Mouse (Mus musculus): ENCODE measurements at regions not wholly inside any gene's neighbourhood (a gene's known extent, or its start where the extent isn't known, plus 50 kb on each side); places are given as distances from the start of the nearest gene placed in this dataset.
A peak's percentile ranks its signal among the peaks of the same experiment; 100 is the strongest.

DNA sequence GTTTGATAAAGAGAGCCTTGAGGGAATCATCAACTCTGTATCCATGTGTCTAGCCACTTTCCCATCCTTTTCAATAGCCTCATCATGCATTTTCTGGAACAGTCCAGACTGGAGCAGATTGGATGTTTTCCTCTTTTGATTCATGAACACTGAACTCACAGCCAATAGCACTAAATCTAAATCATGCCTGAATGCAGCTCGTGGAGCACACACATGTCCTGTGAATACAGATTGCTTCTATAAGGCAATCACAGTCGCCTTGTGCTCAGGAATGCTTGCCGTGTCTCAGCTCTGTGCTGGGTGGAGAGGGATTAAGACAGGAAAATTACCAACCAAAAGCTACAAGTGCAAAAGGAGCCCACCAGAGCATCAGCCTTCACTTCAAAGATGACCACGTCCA lies 100.9 kb upstream of the Spin1 start:
- 92% methylated on average over 4 of the region's 4 CpGs for WGBS

DNA sequence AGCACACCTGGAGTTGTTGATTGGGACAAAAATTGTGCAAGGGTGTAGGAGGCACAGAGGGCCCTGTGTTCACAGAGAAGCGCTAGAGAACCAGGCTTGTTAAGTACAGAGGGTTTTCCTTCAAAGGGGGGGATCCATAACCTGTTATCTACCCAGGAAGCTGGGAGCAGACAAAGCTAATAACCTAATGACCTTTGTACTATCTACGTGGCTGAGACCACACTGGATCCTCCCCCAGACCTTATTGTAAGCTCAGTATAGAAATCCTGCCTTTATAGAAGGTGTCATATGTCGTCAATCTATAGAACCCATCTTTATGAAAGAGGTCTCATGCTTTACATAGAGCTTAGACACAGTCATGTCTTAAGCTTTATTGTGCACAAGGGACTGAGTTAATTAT lies 95.9 kb upstream of the Spin1 start:
- Histone ChIP-seq H3K4me2 (replicated peaks; ENCODE audit: low read depth, low read length) (no peak overlapping the region), H3K9me3 (ENCODE audit: control insufficient read depth, low read length) (no peaks in the 10 kb centered on the region), H3K27ac (ENCODE audit: low read depth, low read length) (no peak overlapping the region), H3K4me3 (ENCODE audit: low read depth, low read length) (no peak overlapping the region), H3K36me3 (ENCODE audit: control insufficient read depth, insufficient read depth, low read length) (no peaks in the 10 kb centered on the region), H3K27me3 (ENCODE audit: control insufficient read depth, insufficient read depth, low read length) (no peaks in the 10 kb centered on the region), H3K4me1 (replicated peaks; ENCODE audit: control insufficient read depth, insufficient read depth, low read length) (no peaks in the 10 kb centered on the region), H3K9ac (ENCODE audit: low read depth, low read length) (no peak overlapping the region)
- 72% methylated on average over 3 of the region's 3 CpGs for WGBS
- DNase-seq (ENCODE audit: low spot score) (no peak), ATAC-seq (ENCODE audit: low FRiP score) (no peak)

More for the DNA sequence above, 100.9 kb upstream of the Spin1 start:
- Histone ChIP-seq H3K9me3 (ENCODE audit: control insufficient read depth, low read length) (no peaks in the 10 kb centered on the region), H3K9ac (ENCODE audit: low read depth, low read length) (no peak overlapping the region), H3K27me3 (ENCODE audit: control insufficient read depth, insufficient read depth, low read length) (no peaks in the 10 kb centered on the region), H3K4me3 (ENCODE audit: low read depth, low read length) (no peak overlapping the region), H3K4me2 (replicated peaks; ENCODE audit: low read depth, low read length) (no peak overlapping the region), H3K27ac (ENCODE audit: low read depth, low read length) (no peak overlapping the region), H3K4me1 (replicated peaks; ENCODE audit: control insufficient read depth, insufficient read depth, low read length) (no peaks in the 10 kb centered on the region), H3K36me3 (ENCODE audit: control insufficient read depth, insufficient read depth, low read length) (no peaks in the 10 kb centered on the region)
- ATAC-seq (ENCODE audit: low FRiP score) (no peak), DNase-seq (ENCODE audit: low spot score) (no peak)

DNA sequence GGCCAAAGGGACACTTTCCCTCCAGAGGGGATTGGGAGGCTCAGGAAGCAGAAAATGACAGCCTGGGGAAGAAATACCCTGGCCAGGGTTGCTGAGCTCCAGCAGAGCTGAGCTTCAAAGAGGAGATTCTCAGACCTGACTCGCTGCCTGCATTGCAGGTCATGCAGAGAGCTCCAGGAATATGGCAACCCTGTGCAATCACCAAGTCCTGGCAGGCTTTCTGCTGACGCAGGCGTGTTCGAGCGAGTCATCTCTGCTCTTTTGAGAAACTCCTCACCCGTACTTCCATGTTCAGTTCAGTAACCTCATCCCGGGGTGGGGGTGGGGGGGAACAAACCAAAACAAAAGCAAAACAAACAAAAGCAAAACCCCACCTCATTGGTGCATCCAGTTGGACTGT lies 89.9 kb upstream of the Spin1 start:
- H3K4me1 ChIP-seq (replicated peaks; ENCODE audit: control insufficient read depth, insufficient read depth, low read length): no peaks in the 10 kb centered on the region
- ATAC-seq (ENCODE audit: low FRiP score) (no peak), DNase-seq (ENCODE audit: low spot score) (no peak)
- no peak overlapping the region for H3K4me3 ChIP-seq (ENCODE audit: low read depth, low read length)
- no peak overlapping the region for H3K9ac ChIP-seq (ENCODE audit: low read depth, low read length)
- no peak overlapping the region for H3K27ac ChIP-seq (ENCODE audit: low read depth, low read length)
- no peak overlapping the region for H3K4me2 ChIP-seq (replicated peaks; ENCODE audit: low read depth, low read length)
- no peaks in the 10 kb centered on the region for H3K27me3 ChIP-seq (ENCODE audit: control insufficient read depth, insufficient read depth, low read length)
- H3K36me3 ChIP-seq (ENCODE audit: control insufficient read depth, insufficient read depth, low read length): no peaks in the 10 kb centered on the region
- no peaks in the 10 kb centered on the region for H3K9me3 ChIP-seq (ENCODE audit: control insufficient read depth, low read length)
- WGBS: 79% methylated on average over 7 of the region's 7 CpGs

DNA sequence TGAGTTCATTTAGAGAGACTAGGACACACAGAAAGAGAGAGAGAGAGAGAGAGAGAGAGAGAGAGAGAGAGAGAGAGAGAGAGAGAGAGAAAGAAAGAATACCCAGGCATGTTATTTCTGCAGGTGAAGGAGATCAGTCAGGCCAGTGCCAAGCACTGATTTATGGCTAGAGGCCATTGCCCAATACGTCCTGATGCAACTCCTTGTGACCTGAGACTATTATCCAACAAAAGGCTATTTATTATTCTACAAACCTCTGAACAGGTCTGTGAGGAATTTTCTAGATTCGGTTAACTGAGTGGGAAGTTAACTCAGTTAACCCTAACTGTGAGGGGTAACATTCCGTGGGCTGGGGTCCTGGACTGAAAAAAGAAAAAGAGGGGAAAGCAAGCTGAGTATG lies 84.5 kb upstream of the Spin1 start:
- WGBS: 83% methylated on average over 3 of the region's 3 CpGs
- Histone ChIP-seq H3K27ac (ENCODE audit: low read depth, low read length) (no peak overlapping the region), H3K27me3 (ENCODE audit: control insufficient read depth, insufficient read depth, low read length) (no peaks in the 10 kb centered on the region), H3K9me3 (ENCODE audit: control insufficient read depth, low read length) (no peaks in the 10 kb centered on the region), H3K36me3 (ENCODE audit: control insufficient read depth, insufficient read depth, low read length) (no peaks in the 10 kb centered on the region), H3K4me3 (ENCODE audit: low read depth, low read length) (no peak overlapping the region), H3K4me2 (replicated peaks; ENCODE audit: low read depth, low read length) (no peak overlapping the region), H3K4me1 (replicated peaks; ENCODE audit: control insufficient read depth, insufficient read depth, low read length) (peaks cover 4% of the 10 kb centered on the region; the same call in 1 of the 2 replicates), H3K9ac (ENCODE audit: low read depth, low read length) (no peak overlapping the region)
- ATAC-seq (ENCODE audit: low FRiP score) (no peak), DNase-seq (ENCODE audit: low spot score) (no peak)

DNA sequence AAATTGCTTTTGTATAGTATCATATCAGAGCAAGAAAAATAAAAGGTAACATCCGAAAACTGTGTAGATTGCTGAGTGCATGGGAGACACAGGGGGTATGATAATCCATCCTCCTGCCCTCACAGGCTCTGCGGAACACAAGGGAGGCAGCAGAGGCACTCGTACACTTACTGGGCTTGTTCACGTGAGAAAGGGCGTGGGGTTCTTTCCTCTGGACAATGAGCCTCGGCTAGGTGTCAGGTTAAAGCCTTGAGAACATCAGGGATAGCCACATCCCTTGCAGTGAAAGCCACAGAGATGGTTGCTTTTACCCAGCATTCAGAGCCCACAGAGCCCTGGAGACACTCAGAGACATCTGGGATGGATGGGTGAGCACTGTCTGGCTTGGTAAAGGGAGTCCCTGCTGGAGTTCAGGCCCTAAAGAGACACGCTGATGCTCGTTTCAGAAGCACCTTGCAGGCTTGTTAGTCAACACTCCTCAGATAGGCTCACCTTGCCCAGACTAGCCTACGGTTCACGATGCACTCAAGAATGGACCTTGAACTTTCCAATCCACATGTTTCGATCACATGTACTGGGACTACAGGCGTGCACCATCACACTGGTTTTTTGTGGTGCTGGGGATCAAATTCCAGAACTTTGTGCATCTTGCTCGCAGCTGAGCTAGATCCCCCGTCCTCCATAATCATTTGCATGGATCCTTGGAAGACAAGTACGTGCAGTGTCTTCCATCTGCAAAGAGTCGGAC lies 83.5 kb upstream of the Spin1 start:
- Histone ChIP-seq H3K36me3 (ENCODE audit: control insufficient read depth, insufficient read depth, low read length) (no peaks in the 10 kb centered on the region), H3K27ac (ENCODE audit: low read depth, low read length) (no peak overlapping the region), H3K27me3 (ENCODE audit: control insufficient read depth, insufficient read depth, low read length) (no peaks in the 10 kb centered on the region), H3K4me2 (replicated peaks; ENCODE audit: low read depth, low read length) (no peak overlapping the region), H3K4me3 (ENCODE audit: low read depth, low read length) (no peak overlapping the region), H3K4me1 (replicated peaks; ENCODE audit: control insufficient read depth, insufficient read depth, low read length) (peaks cover 5% of the 10 kb centered on the region; the same call in 1 of the 2 replicates), H3K9ac (ENCODE audit: low read depth, low read length) (no peak overlapping the region), H3K9me3 (ENCODE audit: control insufficient read depth, low read length) (no peaks in the 10 kb centered on the region)
- DNase-seq (ENCODE audit: low spot score) (peak; percentile 5), ATAC-seq (ENCODE audit: low FRiP score) (no peak)
- 81% methylated on average over 16 of the region's 16 CpGs for WGBS

DNA sequence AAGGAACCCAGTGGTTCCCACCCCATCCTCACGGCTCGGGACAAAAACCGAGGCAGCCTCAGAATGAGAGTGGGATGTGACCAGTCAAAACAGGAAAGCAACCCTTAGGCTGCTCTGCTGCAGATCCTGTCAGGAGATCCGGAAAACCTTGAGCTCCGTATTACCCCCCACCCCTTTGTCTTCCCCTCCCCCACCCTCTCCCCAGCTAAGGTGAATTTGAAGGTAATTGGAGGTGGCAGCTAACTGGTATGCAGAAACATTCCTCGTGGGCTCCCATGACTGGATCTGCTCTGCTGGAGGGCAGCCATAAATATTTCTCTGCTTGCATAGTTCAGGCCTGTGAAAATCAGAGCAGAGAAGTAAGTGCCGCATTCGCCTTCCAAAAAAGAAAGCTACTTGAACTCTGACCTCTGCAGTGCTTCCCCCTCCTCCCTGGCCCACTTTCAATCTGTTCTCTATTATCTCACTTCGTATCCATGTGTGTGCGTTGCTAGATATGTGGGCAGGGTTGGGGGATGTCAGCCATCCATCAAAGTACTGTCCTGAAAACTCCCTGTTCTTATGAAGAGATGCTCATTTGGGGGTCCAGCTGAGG lies 82.9 kb upstream of the Spin1 start:
- H3K27me3 ChIP-seq (ENCODE audit: control insufficient read depth, insufficient read depth, low read length): no peaks in the 10 kb centered on the region
- H3K27ac ChIP-seq (ENCODE audit: low read depth, low read length): no peak overlapping the region
- no peak overlapping the region for H3K9ac ChIP-seq (ENCODE audit: low read depth, low read length)
- H3K4me3 ChIP-seq (ENCODE audit: low read depth, low read length): no peak overlapping the region
- ATAC-seq (ENCODE audit: low FRiP score) (0 out of 2 replicates have a peak, but pooled peaks have one; percentile 35), DNase-seq (ENCODE audit: low spot score) (peak; percentile 38)
- no peak overlapping the region for H3K4me2 ChIP-seq (replicated peaks; ENCODE audit: low read depth, low read length)
- H3K9me3 ChIP-seq (ENCODE audit: control insufficient read depth, low read length): no peaks in the 10 kb centered on the region
- WGBS: 29% methylated on average over 10 of the region's 10 CpGs
- H3K36me3 ChIP-seq (ENCODE audit: control insufficient read depth, insufficient read depth, low read length): no peaks in the 10 kb centered on the region
- H3K4me1 ChIP-seq (replicated peaks; ENCODE audit: control insufficient read depth, insufficient read depth, low read length): peaks cover 7% of the 10 kb centered on the region; the same call in 1 of the 2 replicates

DNA sequence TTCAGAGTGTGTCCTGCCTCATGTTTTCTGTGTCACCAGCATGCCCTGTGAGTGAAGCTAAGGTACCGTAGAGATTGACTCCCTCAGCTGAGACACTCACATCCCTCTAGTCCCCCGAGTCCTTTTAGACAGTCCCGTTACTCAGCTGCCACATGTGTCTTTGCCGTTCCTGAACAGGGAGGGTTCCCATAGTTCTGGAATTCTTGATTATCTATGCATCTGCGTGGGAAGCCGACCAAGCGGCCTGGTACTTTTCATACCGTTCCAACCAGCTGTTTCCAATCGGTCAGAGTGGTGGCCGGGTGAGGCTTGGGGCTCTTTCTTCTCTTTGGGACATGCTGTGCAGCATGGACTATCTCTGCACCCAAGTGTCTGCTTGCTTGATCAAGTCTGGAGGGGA lies 82.3 kb upstream of the Spin1 start:
- WGBS: 52% methylated on average over 10 of the region's 10 CpGs
- no peaks in the 10 kb centered on the region for H3K27me3 ChIP-seq (ENCODE audit: control insufficient read depth, insufficient read depth, low read length)
- no peak overlapping the region for H3K9ac ChIP-seq (ENCODE audit: low read depth, low read length)
- H3K9me3 ChIP-seq (ENCODE audit: control insufficient read depth, low read length): no peaks in the 10 kb centered on the region
- H3K4me2 ChIP-seq (replicated peaks; ENCODE audit: low read depth, low read length): no peak overlapping the region
- H3K4me1 ChIP-seq (replicated peaks; ENCODE audit: control insufficient read depth, insufficient read depth, low read length): peaks cover 7% of the 10 kb centered on the region; the same call in 1 of the 2 replicates
- DNase-seq (ENCODE audit: low spot score): peak; percentile 7
- no peak for ATAC-seq (ENCODE audit: low FRiP score)
- H3K36me3 ChIP-seq (ENCODE audit: control insufficient read depth, insufficient read depth, low read length): no peaks in the 10 kb centered on the region
- no peak overlapping the region for H3K4me3 ChIP-seq (ENCODE audit: low read depth, low read length)
- no peak overlapping the region for H3K27ac ChIP-seq (ENCODE audit: low read depth, low read length)

DNA sequence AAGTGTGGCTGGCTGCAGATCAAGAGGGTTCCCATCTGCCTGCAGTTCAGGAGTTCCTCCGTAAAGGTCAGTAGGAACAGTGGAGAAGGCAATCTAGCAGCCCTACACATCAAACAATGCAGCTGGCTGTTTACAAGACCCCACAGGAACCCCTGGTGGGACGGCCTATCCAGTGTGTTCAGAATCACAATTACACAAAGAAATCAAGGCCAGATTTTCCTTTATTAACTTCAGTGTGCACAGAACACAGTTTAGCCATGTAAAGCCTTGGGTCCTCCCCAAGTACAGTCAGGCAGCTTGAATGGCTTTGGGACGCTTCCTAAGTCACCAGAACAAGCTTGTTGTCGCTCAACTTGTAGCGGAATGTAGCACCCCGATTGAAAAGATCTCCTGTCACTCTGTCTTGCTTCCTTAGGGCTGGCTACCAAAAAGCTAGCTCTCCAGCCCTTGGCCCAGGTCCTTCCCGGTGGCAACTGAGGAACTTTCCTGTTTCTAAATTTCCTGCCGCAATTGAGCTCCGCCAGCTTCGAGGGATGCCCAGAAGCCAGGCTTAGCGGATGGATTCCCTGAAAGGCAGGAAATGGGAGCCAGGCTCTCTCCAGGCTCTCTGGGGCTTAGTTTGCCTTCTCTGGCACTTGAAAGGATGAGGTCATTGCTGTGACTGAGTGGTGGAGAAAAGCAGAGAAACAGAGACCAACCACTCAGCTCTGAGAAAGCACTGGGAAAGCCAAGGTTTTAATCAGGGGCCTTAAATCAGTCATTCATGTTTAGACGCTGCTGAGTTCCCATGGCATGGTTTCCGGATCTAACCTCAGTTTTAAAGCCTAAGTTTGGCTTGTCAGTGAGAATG lies 78.1 kb upstream of the Spin1 start:
- no peak overlapping the region for H3K27ac ChIP-seq (ENCODE audit: low read depth, low read length)
- WGBS: 74% methylated on average over 13 of the region's 13 CpGs

More for the DNA sequence above, 78.1 kb upstream of the Spin1 start:
- H3K4me3 ChIP-seq (ENCODE audit: low read depth, low read length): no peak overlapping the region
- H3K4me2 ChIP-seq (replicated peaks; ENCODE audit: low read depth, low read length): no peak overlapping the region
- peaks cover 7% of the 10 kb centered on the region; the same call in 1 of the 2 replicates for H3K4me1 ChIP-seq (replicated peaks; ENCODE audit: control insufficient read depth, insufficient read depth, low read length)
- H3K9ac ChIP-seq (ENCODE audit: low read depth, low read length): no peak overlapping the region
- no peaks in the 10 kb centered on the region for H3K9me3 ChIP-seq (ENCODE audit: control insufficient read depth, low read length)
- ATAC-seq (ENCODE audit: low FRiP score) (no peak), DNase-seq (ENCODE audit: low spot score) (peak; percentile 6)
- H3K36me3 ChIP-seq (ENCODE audit: control insufficient read depth, insufficient read depth, low read length): no peaks in the 10 kb centered on the region
- H3K27me3 ChIP-seq (ENCODE audit: control insufficient read depth, insufficient read depth, low read length): no peaks in the 10 kb centered on the region
